Mouse (Mus musculus) ovary, postnatal 14 days (tissue): ENCODE measurements at regions not wholly inside any gene's neighbourhood (a gene's known extent, or its start where the extent isn't known, plus 50 kb on each side); places are given as distances from the start of the nearest gene placed in this dataset.

Experiments
- DNase-seq: peaks from one replicate; pipeline ENCODE4 v3.0.0; 2022; ENCODE audit warnings: low spot score

- DNase-seq: no peak
Measured at GRCm38 (mm10) chr3:149498765-149499164, 508.4 kb upstream of the Adgrl2 start.

- DNase-seq: no peak
Measured at GRCm38 (mm10) chr3:149496829-149497471, 506.6 kb upstream of the Adgrl2 start.

DNA sequence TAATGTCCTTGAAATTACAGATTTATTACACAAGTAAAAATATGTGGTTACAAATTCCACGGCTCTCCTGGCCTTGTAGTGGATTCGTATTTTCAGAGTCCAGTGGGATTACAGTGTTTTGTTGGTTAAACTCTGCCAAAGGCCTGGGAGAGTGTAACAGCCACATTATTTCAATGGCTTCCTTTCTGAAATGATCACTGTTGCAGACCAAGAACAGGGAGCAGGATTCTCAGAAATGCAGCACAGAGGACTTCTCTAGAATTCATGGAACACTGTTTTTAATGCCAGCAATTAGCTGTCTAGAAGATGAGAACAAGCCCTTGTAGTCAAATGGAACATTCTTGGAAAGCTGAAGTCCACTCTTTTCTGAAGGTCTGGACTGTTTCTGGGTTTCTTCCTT lies 505.8 kb upstream of the Adgrl2 start:
- DNase-seq: no peak

- no peak for DNase-seq
Measured at GRCm38 (mm10) chr3:149488147-149488546, 497.8 kb upstream of the Adgrl2 start.

- DNase-seq: no peak
Measured at GRCm38 (mm10) chr3:149485406-149485805, 495.1 kb upstream of the Adgrl2 start.

- no peak for DNase-seq
Measured at GRCm38 (mm10) chr3:149484319-149484718, 494.0 kb upstream of the Adgrl2 start.

GRCm38 (mm10) chr3:149476151-149476550 lies 485.8 kb upstream of the Adgrl2 start:
- DNase-seq: no peak

- no peak for DNase-seq
Measured at GRCm38 (mm10) chr3:149466973-149467372, 476.6 kb upstream of the Adgrl2 start.

- DNase-seq: no peak
Measured at GRCm38 (mm10) chr3:149464603-149465002, 474.2 kb upstream of the Adgrl2 start.

DNA sequence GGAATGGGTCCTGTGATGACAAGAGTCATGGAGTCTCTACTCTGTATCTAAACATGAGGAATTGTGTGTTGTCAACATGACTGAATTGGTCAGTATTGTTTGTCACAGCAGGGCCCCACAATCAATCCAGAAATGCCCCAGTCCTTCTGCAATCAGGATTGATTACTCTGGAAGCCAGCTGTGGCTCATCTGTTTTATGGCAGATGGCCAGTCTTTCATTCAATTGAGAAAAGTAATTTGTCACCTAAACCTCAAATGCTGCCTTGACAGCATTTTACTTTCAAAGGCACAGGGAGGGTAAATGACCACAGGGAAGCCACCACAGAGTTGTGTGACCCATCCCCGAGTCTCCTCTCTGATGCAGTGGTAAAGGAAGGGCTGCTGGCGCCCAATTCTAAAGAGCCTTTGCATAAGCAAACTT lies 471.8 kb upstream of the Adgrl2 start:
- DNase-seq: no peak

- no peak for DNase-seq
Measured at GRCm38 (mm10) chr3:149461613-149462012, 471.3 kb upstream of the Adgrl2 start.

- no peak for DNase-seq
Measured at GRCm38 (mm10) chr3:149449376-149449775, 459.0 kb upstream of the Adgrl2 start.

DNA sequence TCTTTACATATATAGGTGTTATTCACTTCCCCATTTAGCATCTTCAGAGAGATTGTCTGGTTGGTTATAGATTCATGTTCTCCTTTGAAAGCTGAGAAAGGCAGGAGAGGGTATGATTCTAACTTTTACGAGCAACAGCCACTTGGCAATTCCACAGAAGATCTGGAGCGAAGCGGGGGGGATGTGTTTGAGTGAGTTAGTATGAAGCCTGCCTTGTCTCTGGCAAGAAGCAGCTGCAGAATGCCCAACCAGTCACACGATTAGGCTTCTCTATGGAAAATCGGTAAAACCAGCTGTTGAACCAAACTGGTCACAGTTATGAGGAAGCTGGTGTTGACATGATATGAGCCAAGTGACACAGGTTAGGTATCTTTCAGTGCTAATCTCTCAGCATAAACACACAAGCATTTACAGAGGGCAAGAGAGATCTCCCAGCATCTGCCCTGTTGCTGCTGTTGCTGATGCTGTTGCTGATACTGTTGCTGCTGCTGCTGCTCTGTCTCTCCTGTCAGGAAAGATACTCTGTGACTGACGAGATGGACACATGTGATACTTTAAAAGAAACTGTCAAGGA lies 455.7 kb upstream of the Adgrl2 start:
- no peak for DNase-seq

- peak; percentile 1 for DNase-seq
Measured at GRCm38 (mm10) chr3:149444854-149445577, 454.7 kb upstream of the Adgrl2 start.

GRCm38 (mm10) chr3:149444377-149444776 lies 454.0 kb upstream of the Adgrl2 start:
- DNase-seq: no peak

- DNase-seq: no peak
Measured at GRCm38 (mm10) chr3:149441227-149441626, 450.9 kb upstream of the Adgrl2 start.

- DNase-seq: no peak
Measured at GRCm38 (mm10) chr3:149437763-149438162, 447.4 kb upstream of the Adgrl2 start.

- DNase-seq: no peak
Measured at GRCm38 (mm10) chr3:149436944-149437343, 446.6 kb upstream of the Adgrl2 start.

DNA sequence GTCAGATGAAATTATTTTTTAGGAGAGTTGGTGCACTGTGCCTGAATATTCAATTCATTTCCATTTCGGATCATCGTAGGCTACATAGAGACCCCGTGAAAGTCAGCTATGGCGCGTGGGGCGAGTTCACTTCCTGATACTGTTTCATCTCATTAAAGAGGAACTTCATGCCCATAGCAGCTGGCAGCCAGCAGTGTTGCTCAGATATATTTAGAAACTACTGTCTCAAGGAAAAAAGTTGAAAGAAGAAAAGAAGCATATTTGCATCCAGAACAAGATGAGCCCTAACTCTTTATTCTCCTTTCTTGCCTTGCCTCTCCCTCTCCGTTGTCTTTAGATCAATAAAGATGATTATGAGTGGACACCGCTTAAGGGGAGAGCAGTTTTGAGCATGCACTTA lies 446.1 kb upstream of the Adgrl2 start:
- no peak for DNase-seq

- no peak for DNase-seq
Measured at GRCm38 (mm10) chr3:149431795-149432194, 441.4 kb upstream of the Adgrl2 start.

- no peak for DNase-seq
Measured at GRCm38 (mm10) chr3:149426023-149426759, 435.8 kb upstream of the Adgrl2 start.

- no peak for DNase-seq
Measured at GRCm38 (mm10) chr3:149424306-149424705, 434.0 kb upstream of the Adgrl2 start.

DNA sequence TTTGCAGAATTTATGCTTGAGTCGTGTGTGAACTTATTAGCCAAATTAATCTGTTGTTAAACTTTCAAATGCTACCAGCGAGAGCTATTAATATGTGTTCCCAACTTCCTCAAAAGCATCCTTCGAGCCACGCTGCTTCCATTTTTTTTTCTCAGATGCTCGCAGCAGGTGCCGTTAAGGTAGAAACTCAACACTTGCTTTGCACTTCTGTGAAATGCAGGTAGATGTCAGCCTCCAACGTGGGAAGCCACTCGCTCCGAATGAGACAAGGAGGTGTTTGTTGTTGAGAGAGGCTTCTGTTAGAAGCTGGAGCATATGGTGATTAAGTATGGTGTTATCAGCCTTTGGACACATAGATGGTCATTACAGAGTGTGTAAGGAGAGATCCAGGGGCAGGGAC lies 433.1 kb upstream of the Adgrl2 start:
- no peak for DNase-seq
